Comparison of ENCODE assay signal across 10 mouse cellular contexts in genomic region chr10:122044926-122045325, GRCm38 (mm10). TPM values are rescaled to one million over a fixed set of nuclear protein-coding genes. Genes with fewer than 3 reads are reported as not detected.
DNase-seq lines count a peak whose midpoint lies in the region; ATAC-seq and TF ChIP-seq lines count a peak whose summit lies in the region.
"Had no signal": no experiment of that assay in that cellular context is flagged by ENCODE, and none has a peak within 500 bp of the region (broad histone marks: within the 10 kb centered on the region; RNA-seq: fewer than 3 reads in every experiment).

No protein-coding gene starts in this region.

- no peak for DNase-seq in kidney, postnatal 0 days (ENCODE audit: low spot score)
- no peak for DNase-seq in kidney, postnatal 10 days
- no peak for DNase-seq in adrenal gland, adult (ENCODE audit: inconsistent age in 2 of 2, low spot score in 1 of 2)
- DNase-seq: cerebellum, adult 9-11 months; gastrocnemius, postnatal 14 days; thymus, postnatal 25 days had no signal

- H3K9ac ChIP-seq in kidney, postnatal 0 days (ENCODE audit: low read depth, low read length) = no peak overlapping the region
- 0 out of 2 replicates have a peak overlapping the region, but pooled peaks have one; percentile 14 for H3K9ac ChIP-seq in forebrain, embryonic 15.5 days (replicated peaks)
- H3K9ac ChIP-seq in hindbrain, embryonic 16.5 days (ENCODE audit: low read depth, low read length) = peak overlapping the region; percentile 48
- peak overlapping the region; percentile 22; the same call in 1 of the 2 replicates for H3K9ac ChIP-seq in neural tube, embryonic 14.5 days (replicated peaks; ENCODE audit: low read depth, low read length)
- H3K9ac ChIP-seq in intestine, embryonic 15.5 days = no peak overlapping the region

- ATAC-seq in kidney, postnatal 0 days (replicated peaks; ENCODE audit: low FRiP score, low read depth) = no peak
- no peak for ATAC-seq in forebrain, embryonic 15.5 days (replicated peaks)
- ATAC-seq in hindbrain, embryonic 16.5 days = no peak
- no peak for ATAC-seq in neural tube, embryonic 14.5 days (ENCODE audit: low read depth)
- no peak for ATAC-seq in intestine, embryonic 15.5 days

- no peak for TF ChIP-seq CTCF in kidney, postnatal 0 days (IDR thresholded peaks at IDR 0.05; ENCODE audit: low read depth)

- H3K9me3 ChIP-seq in kidney, postnatal 0 days (replicated peaks; ENCODE audit: low read length) = no peaks in the 10 kb centered on the region
- H3K9me3 ChIP-seq in forebrain, embryonic 15.5 days = no peaks in the 10 kb centered on the region
- H3K9me3 ChIP-seq in hindbrain, embryonic 16.5 days (ENCODE audit: control insufficient read depth, low read length) = no peaks in the 10 kb centered on the region
- no peaks in the 10 kb centered on the region for H3K9me3 ChIP-seq in neural tube, embryonic 14.5 days (ENCODE audit: control insufficient read depth, low read length)
- H3K9me3 ChIP-seq in intestine, embryonic 15.5 days = no peaks in the 10 kb centered on the region

- H3K27ac ChIP-seq in kidney, postnatal 0 days = no peak overlapping the region
- no peak overlapping the region for H3K27ac ChIP-seq in forebrain, embryonic 15.5 days (replicated peaks)
- no peak overlapping the region; the same call in 1 of the 2 replicates for H3K27ac ChIP-seq in hindbrain, embryonic 16.5 days (ENCODE audit: low read depth, low read length)
- H3K27ac ChIP-seq in neural tube, embryonic 14.5 days (ENCODE audit: low read depth, low read length) = no peak overlapping the region
- no peak overlapping the region for H3K27ac ChIP-seq in intestine, embryonic 15.5 days

- no peak overlapping the region for H3K4me3 ChIP-seq in kidney, postnatal 0 days (replicated peaks; ENCODE audit: low read depth, low read length)
- H3K4me3 ChIP-seq in forebrain, embryonic 15.5 days = peak overlapping the region; percentile 54
- peak overlapping the region; percentile 87 for H3K4me3 ChIP-seq in hindbrain, embryonic 16.5 days (ENCODE audit: low read length)
- H3K4me3 ChIP-seq in neural tube, embryonic 14.5 days (ENCODE audit: low read depth, low read length) = peak overlapping the region; percentile 64
- H3K4me3 ChIP-seq in intestine, embryonic 15.5 days (replicated peaks) = no peak overlapping the region

- 0 out of 2 replicates have a peak overlapping the region, but pooled peaks have one; percentile 18 for H3K4me2 ChIP-seq in kidney, postnatal 0 days (ENCODE audit: low read length)
- peak overlapping the region; percentile 45 for H3K4me2 ChIP-seq in forebrain, embryonic 15.5 days (replicated peaks)
- peak overlapping the region; percentile 63 for H3K4me2 ChIP-seq in hindbrain, embryonic 16.5 days (ENCODE audit: low read length)
- peak overlapping the region; percentile 77 for H3K4me2 ChIP-seq in neural tube, embryonic 14.5 days (ENCODE audit: low read depth, low read length)
- no peak overlapping the region for H3K4me2 ChIP-seq in intestine, embryonic 15.5 days (replicated peaks)

- H3K36me3 ChIP-seq in kidney, postnatal 0 days (ENCODE audit: insufficient read depth, low read length) = no peaks in the 10 kb centered on the region
- no peaks in the 10 kb centered on the region for H3K36me3 ChIP-seq in forebrain, embryonic 15.5 days
- no peaks in the 10 kb centered on the region for H3K36me3 ChIP-seq in hindbrain, embryonic 16.5 days (ENCODE audit: control insufficient read depth, insufficient read depth, low read length)
- H3K36me3 ChIP-seq in neural tube, embryonic 14.5 days (ENCODE audit: control insufficient read depth, insufficient read depth, low read length) = no peaks in the 10 kb centered on the region
- H3K36me3 ChIP-seq in intestine, embryonic 15.5 days = no peaks in the 10 kb centered on the region

- WGBS in kidney, postnatal 0 days = 71% methylated on average over 4 of the region's 4 CpGs
- WGBS in forebrain, embryonic 15.5 days = 68% methylated on average over 4 of the region's 4 CpGs
- WGBS in hindbrain, embryonic 16.5 days = 42% methylated on average over 4 of the region's 4 CpGs
- WGBS in neural tube, embryonic 14.5 days = 46% methylated on average over 4 of the region's 4 CpGs
- WGBS in intestine, embryonic 15.5 days = 80% methylated on average over 4 of the region's 4 CpGs

- H3K4me1 ChIP-seq in kidney, postnatal 0 days (replicated peaks; ENCODE audit: insufficient read depth, low read length) = peaks cover 5% of the 10 kb centered on the region; the same call in 1 of the 2 replicates
- H3K4me1 ChIP-seq in forebrain, embryonic 15.5 days = peaks cover 12% of the 10 kb centered on the region; the same call in 1 of the 2 replicates
- H3K4me1 ChIP-seq in hindbrain, embryonic 16.5 days (ENCODE audit: control insufficient read depth, insufficient read depth, low read depth, low read length) = peaks cover 13% of the 10 kb centered on the region
- H3K4me1 ChIP-seq in neural tube, embryonic 14.5 days (ENCODE audit: control insufficient read depth, insufficient read depth, low read length) = no peaks in the 10 kb centered on the region; the same call in 1 of the 2 replicates
- 0 out of 2 replicates have a peak, but pooled peaks cover 2% of the 10 kb centered on the region for H3K4me1 ChIP-seq in intestine, embryonic 15.5 days (replicated peaks)

- H3K27me3 ChIP-seq in kidney, postnatal 0 days (ENCODE audit: insufficient read depth, low read length) = no peaks in the 10 kb centered on the region; the same call in 1 of the 2 replicates
- no peaks in the 10 kb centered on the region for H3K27me3 ChIP-seq in forebrain, embryonic 15.5 days
- H3K27me3 ChIP-seq in hindbrain, embryonic 16.5 days (replicated peaks; ENCODE audit: control insufficient read depth, insufficient read depth, low read length) = no peaks in the 10 kb centered on the region
- H3K27me3 ChIP-seq in neural tube, embryonic 14.5 days (ENCODE audit: control insufficient read depth, insufficient read depth, low read length) = no peaks in the 10 kb centered on the region
- H3K27me3 ChIP-seq in intestine, embryonic 15.5 days (replicated peaks) = no peaks in the 10 kb centered on the region

RNA-seq across cellular contexts. Expression of gene Srgap1, which starts 2.2 kb away (rescaled TPM):
- polyA plus RNA-seq in kidney, postnatal 0 days (2015; fragmentation: Nextera tagmentation; extraction: Ambion mirVana) = 10.2 and 13.1 TPM in 2 replicates
- 31.9 and 34.7 TPM in 2 replicates for polyA plus RNA-seq in forebrain, embryonic 15.5 days (2015; fragmentation: Nextera tagmentation; extraction: Ambion mirVana)
- polyA plus RNA-seq in hindbrain, embryonic 16.5 days (2015; fragmentation: Nextera tagmentation; extraction: Ambion mirVana) = 28.5 and 29.2 TPM in 2 replicates
- polyA plus RNA-seq in neural tube, embryonic 14.5 days (2014; fragmentation: Nextera tagmentation; extraction: Ambion mirVana) = 27.4 and 32.8 TPM in 2 replicates
- polyA plus RNA-seq in intestine, embryonic 15.5 days (2015; fragmentation: Nextera tagmentation; extraction: Ambion mirVana) = 7.4 and 7.7 TPM in 2 replicates

RNA-seq across cellular contexts. Expression of gene Rxylt1, which starts 52.2 kb away (rescaled TPM):
- polyA plus RNA-seq in kidney, postnatal 0 days (2015; fragmentation: Nextera tagmentation; extraction: Ambion mirVana) = 72.1 and 75.5 TPM in 2 replicates
- polyA plus RNA-seq in forebrain, embryonic 15.5 days (2015; fragmentation: Nextera tagmentation; extraction: Ambion mirVana) = 32.7 and 33.1 TPM in 2 replicates
- 45.2 and 45.6 TPM in 2 replicates for polyA plus RNA-seq in hindbrain, embryonic 16.5 days (2015; fragmentation: Nextera tagmentation; extraction: Ambion mirVana)
- 45.6 and 47.4 TPM in 2 replicates for polyA plus RNA-seq in neural tube, embryonic 14.5 days (2014; fragmentation: Nextera tagmentation; extraction: Ambion mirVana)
- 53.6 and 54.1 TPM in 2 replicates for polyA plus RNA-seq in intestine, embryonic 15.5 days (2015; fragmentation: Nextera tagmentation; extraction: Ambion mirVana)

Comparison
In these comparisons a context has a peak if more than half of its experiments do, and no peak if none do; other contexts are left out.
1. H3K4me3 ChIP-seq: peak in forebrain, embryonic 15.5 days (single experiment), hindbrain, embryonic 16.5 days (single experiment) and neural tube, embryonic 14.5 days (single experiment); none in kidney, postnatal 0 days (single experiment) and intestine, embryonic 15.5 days (single experiment).
2. H3K9ac ChIP-seq: peak in forebrain, embryonic 15.5 days (single experiment), hindbrain, embryonic 16.5 days (single experiment) and neural tube, embryonic 14.5 days (single experiment); none in kidney, postnatal 0 days (single experiment) and intestine, embryonic 15.5 days (single experiment).